Comparison of ENCODE assay signal across 8 mouse cellular contexts in the genomic region with DNA sequence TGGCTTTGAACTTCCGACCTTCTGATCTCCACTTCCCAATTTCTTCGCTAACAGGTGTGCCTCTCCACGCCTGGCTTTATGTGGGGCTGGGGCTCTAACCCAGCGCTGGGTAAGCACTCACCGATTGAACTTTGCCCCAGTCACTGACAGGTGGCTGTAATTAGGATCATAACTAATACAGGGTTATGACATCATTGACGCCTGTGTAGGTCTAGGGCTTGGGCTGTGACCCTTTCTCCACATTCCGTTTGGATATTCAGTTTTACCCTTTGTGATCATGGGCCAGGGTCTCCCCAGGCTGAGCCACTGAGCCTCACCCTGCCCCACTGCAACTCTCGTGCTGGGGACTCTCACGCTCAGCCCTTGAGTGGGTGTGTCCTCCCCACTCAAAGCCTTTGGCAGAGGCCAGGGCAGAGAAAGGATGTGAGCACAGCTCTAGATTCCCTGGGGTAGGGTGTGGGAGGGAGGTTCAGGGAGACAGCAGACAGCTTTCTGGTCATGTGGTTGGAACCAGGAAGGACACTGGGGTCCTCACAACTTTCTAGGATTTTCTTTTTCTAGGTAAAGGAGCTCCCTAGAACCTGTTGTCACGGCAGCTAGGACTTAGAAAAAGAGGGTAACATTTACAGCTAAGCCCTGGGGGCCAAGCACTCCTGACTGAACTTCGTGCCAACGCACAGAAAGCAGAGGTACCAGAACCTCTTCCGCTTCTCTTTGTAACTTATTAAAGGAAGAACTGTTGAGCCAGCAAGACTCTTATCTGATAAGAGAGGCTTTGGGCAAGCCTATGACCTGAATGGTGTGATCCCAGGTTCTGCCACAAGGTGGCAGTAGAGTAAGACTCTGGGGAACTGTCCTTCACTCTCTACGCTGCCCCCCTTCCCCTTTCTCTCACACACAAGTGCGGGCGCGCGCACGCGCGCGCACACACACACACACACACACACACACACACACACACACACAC. TPM values are rescaled to one million over a fixed set of nuclear protein-coding genes. Genes with fewer than 3 reads are reported as not detected.
A peak's percentile ranks its signal among the peaks of the same experiment; 100 is the strongest.
DNase-seq lines count a peak whose midpoint lies in the region; ATAC-seq and TF ChIP-seq lines count a peak whose summit lies in the region.

No protein-coding gene starts in this region.

- H3K9me3 ChIP-seq in hindbrain, embryonic 15.5 days: no peaks in the 10 kb centered on the region

- in situ Hi-C loops in Patski (cut with MboI; ENCODE audit: low pct_unique_long_range_greater_than_20kb): no loop called here

- POLR2A ChIA-PET in Patski (lab: Charles Lee): interaction anchor here (0.5 kb wide), 1 partner anchor 10 kb away, joined by 3 read pairs; no protein-coding TSS in a partner anchor

- TF ChIP-seq CTCF in Patski (IDR thresholded peaks at IDR 0.05): no peak

- peak overlapping the region; percentile 38 for H3K4me2 ChIP-seq in hindbrain, embryonic 15.5 days

- H3K4me1 ChIP-seq in hindbrain, embryonic 15.5 days (replicated peaks): peaks cover 4% of the 10 kb centered on the region; the same call in 1 of the 2 replicates

- no peak overlapping the region for H3K27ac ChIP-seq in hindbrain, embryonic 15.5 days (replicated peaks)

- H3K4me3 ChIP-seq in hindbrain, embryonic 15.5 days: no peak overlapping the region

- H3K36me3 ChIP-seq in hindbrain, embryonic 15.5 days: no peaks in the 10 kb centered on the region

- H3K27me3 ChIP-seq in Patski: no peaks in the 10 kb centered on the region
- no peaks in the 10 kb centered on the region for H3K27me3 ChIP-seq in hindbrain, embryonic 15.5 days

- 45% methylated on average over 20 of the region's 22 CpGs for WGBS in hindbrain, embryonic 15.5 days

- peak; percentile 44 for ATAC-seq in Patski
- peak; percentile 52; the same call in 1 of the 2 replicates for ATAC-seq in hindbrain, embryonic 15.5 days (ENCODE audit: low FRiP score, low read depth)

- CTCF ChIA-PET in Patski (lab: Charles Lee): interaction anchor here (0.8 to 1.7 kb wide), 9 partner anchors 10 to 396 kb away, joined by 3 to 9 read pairs (median 4); a partner anchor contains a TSS

- DNase-seq in Patski (ENCODE audit: low read depth, low spot score): no peak
- DNase-seq in cerebellum, postnatal 14 days: peak; percentile 91 to 95
- DNase-seq in frontal cortex, postnatal 25 days (ENCODE audit: low spot score in 2 of 2): peak; percentile 78 to 81
- DNase-seq in layer of hippocampus, postnatal 36 days: peak; percentile 73 to 81
- DNase-seq in lung, postnatal 4 days: peak; percentile 78 to 89
- peak; percentile 83 for DNase-seq in retina, postnatal 7 days (ENCODE audit: low read depth, low spot score)
- peak; percentile 71 for DNase-seq in urinary bladder, adult 2 months (ENCODE audit: low spot score)

- H3K9ac ChIP-seq in hindbrain, embryonic 15.5 days: no peak overlapping the region

RNA-seq across cellular contexts. Expression of a gene that starts 34.3 kb away (rescaled TPM):
- 32.1 TPM for polyA plus RNA-seq in Patski (2021)
- 19.9 and 20.1 TPM in 2 replicates for polyA plus RNA-seq in hindbrain, embryonic 15.5 days (2015; fragmentation: Nextera tagmentation; extraction: Ambion mirVana)
- under 1 TPM; 0.47 to 0.53 TPM for total RNA-seq in layer of hippocampus, postnatal 36 days (2021)
- polyA plus RNA-seq in urinary bladder, adult 2 months (2012; rRNA removed): 2.8 and 3.2 TPM in 2 replicates
